Mouse (Mus musculus) fibroblast of lung, adult 2 months (primary cell): ENCODE measurements at regions not wholly inside any gene's neighbourhood (a gene's known extent, or its start where the extent isn't known, plus 50 kb on each side); places are given as distances from the start of the nearest gene placed in this dataset.

Source experiments
- DNase-seq: peaks from one replicate; pipeline ENCODE4 v3.0.0-alpha.2; 2011; ENCODE audit warnings: low read depth

GRCm38 (mm10) chr15:6030396-6030795, 269.2 kb upstream of the Dab2 start:
- DNase-seq = no peak

GRCm38 (mm10) chr15:6034156-6034555, 265.4 kb upstream of the Dab2 start:
- DNase-seq = no peak

GRCm38 (mm10) chr15:6044511-6045256, 254.9 kb upstream of the Dab2 start:
- DNase-seq = no peak

DNA sequence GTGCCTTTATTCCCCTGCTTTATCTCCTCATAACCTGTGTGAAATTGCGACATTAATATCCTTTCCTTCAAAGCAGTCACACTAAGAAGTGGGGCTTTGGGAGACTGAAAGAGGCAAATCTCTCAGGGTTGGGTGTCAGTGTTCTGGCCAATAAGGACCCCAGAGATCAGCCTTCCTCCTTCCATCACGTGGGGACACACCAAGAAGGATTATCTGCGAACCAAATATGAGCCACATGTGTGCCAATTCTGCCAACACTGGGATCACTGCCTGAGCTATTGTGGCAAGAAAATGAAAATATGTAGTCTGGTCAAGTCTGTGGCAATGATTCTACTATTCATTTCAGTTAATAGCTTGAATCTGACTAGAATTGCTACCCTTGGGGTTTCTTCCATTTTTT, 243.9 kb upstream of the Dab2 start:
- peak; percentile 46 for DNase-seq

DNA sequence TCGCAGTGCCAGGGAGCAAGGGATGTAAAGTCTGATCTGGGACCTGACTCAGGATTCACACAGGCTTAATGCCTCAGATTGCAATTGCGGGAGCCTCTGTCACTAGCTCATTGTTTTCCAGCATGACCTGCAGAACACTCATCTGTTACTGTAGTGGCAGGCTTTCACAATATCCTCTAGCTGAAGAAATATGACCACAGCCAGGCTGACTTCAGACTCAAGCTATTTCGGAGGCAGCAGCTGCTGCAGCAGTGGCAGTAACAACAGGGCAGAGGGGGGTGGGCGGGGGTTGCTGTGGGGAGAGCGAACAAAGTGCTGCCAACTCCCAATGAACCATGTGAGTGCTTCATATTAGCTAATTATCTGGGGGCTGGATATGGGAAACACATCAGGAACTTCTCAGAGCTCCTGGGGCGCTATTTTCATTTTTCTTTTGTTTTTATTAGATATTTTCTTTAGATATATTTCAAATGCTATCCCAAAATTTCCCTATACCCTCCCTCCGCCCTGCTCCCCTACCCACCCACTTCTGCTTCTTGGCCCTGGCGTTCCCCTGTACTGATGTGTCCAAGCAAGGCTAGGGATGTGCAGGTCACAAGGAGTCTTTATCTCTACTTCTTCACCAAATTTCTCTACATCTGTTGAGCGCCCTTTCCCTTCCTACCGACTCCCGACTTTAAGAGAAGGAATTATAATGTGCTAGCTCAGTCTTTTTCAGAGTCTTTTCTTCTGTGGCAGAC, 242.5 kb upstream of the Dab2 start:
- peak; percentile 77 for DNase-seq

DNA sequence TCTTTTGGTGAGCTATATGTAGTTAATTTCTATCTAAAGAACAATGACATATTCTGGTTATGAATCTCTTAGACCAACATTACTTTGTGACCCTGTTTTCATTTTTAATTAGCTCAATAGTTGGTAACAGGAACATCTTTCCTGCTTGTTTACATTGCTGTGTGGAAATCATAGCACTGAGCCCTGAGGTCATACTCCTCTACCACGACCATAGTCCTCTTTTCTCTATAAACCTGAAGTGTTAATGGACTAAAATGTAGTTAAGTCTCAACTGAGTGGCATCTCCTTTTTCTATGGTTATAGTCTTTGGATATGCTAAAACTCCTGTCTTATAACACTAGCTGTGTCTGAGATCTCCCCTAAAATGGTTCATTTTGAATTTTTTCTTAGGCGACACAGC, 240.2 kb upstream of the Dab2 start:
- DNase-seq = no peak

GRCm38 (mm10) chr15:6059790-6060189, 239.8 kb upstream of the Dab2 start:
- DNase-seq = peak; percentile 51

- DNase-seq = no peak
Measured at GRCm38 (mm10) chr15:6060649-6061048, 238.9 kb upstream of the Dab2 start.

DNA sequence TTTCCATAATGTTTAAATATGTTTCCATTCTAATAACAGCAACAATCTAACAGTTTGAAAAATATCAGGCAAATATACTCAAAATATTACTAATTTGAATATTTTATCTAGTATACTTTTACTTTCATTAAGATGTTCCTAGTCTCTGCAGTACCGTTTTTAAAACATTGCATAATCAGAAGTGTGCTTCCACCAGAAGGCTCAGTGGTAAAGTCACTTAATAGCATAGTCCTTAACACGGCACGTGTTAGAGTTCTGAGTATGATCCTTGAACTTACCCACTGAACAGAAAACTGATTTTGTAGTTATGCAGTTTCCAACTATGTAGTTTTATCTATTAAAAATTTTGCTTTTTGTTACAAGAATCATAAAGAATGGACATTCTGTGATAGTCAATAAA, 234.5 kb upstream of the Dab2 start:
- DNase-seq = no peak

- no peak for DNase-seq
Measured at GRCm38 (mm10) chr15:6067380-6067779, 232.2 kb upstream of the Dab2 start.

DNA sequence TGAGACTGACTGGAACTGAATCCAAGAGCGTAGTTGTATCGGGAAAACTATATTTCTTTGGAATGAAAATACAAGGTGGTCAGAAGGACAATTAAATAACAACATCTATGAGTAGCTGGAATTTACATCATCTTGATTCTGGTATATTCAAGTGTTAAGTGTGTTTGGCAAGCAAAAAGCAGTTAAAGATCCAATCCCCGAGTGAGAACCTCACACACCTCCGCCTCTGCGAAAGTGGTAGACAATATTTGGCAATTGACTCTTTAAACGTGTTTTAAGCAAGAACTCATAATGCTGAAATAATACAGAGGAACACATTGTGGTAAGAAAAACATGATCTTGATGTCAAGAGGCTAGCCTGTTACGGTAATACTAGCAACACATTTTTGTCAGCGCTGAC, 231.2 kb upstream of the Dab2 start:
- DNase-seq = peak; percentile 46

GRCm38 (mm10) chr15:6071873-6072272, 227.7 kb upstream of the Dab2 start:
- no peak for DNase-seq

GRCm38 (mm10) chr15:6072920-6073319, 226.7 kb upstream of the Dab2 start:
- DNase-seq = no peak

GRCm38 (mm10) chr15:6080714-6081635, 218.6 kb upstream of the Dab2 start:
- DNase-seq = peak; percentile 53

DNA sequence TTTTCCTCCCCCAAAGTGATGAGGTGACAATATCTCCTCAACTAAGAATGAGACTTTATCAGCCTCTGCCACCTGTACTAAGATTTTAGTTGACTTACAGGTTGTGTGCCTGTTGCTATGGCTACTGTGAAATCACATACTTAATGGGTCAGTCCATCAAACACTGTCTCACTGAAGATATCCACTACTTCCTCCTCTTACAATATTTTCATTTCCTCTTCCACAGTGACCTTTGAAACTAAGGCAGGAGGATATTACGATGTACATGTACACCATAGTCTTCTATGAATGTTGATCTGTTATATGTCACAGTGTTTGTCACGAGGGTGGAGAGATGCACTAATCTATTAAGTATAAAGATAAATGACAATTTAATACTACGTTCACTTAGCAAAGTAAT, 212.4 kb upstream of the Dab2 start:
- DNase-seq = no peak

GRCm38 (mm10) chr15:6088498-6088897, 211.1 kb upstream of the Dab2 start:
- no peak for DNase-seq

DNA sequence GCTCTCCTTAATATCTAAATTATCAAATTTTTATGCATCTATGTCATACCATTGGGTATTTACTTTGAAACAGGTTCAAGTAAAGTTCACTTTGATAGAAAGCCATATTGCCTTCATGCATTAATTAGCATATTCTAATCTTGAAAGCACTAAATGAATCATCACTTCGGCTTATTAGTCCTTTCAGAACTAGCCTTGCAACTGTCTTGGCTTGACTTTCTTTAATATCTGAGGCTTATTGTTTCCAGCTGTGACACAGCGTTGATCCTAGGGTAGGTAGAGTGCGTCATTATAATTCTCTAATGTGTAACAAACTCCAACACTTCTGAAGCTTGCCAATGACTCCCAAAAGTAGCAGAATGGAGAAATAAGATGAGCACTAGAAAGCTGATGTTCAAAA, 169.9 kb upstream of the Dab2 start:
- no peak for DNase-seq

DNA sequence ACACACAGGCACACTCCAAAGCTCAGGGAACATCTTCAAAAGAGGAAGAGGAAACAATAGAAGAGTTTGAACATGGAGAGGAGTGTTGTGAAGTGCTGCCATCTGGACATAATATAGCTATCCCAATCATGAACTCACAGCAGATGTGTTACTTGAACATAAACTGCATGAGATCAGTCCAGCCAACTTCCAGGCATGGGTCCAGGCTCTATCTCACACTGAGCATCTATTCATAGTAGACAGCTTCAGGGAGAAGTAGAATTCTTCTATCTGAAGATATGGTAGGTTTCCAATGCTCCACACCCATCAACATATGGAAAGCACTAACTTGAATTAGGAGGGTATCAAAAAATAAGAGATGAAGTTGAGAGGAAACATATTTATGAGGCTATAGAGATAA, 167.4 kb upstream of the Dab2 start:
- DNase-seq = no peak

- DNase-seq = no peak
Measured at GRCm38 (mm10) chr15:6145071-6145470, 154.5 kb upstream of the Dab2 start.

DNA sequence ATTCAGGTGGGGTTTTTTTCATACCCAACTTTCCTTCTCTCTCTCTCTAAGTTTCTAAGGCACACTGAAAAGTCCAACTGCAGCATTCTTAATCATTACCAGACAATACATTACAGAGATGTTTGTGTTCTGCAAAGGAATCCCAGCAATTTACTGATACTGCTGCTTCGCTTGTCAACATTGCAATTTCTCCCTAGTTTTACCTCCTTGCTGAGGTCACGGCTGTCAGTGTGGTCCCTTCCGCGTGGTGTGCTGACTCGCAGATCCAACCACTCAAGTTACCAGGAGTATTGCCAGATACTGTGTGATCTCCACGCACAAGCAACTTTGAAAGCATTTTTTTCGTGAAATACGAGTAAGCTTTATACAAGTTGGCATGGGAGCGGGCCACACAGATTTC, 144.9 kb upstream of the Dab2 start:
- DNase-seq = peak; percentile 64

- DNase-seq = peak; percentile 6
Measured at GRCm38 (mm10) chr15:6180261-6180660, 119.3 kb upstream of the Dab2 start.

DNA sequence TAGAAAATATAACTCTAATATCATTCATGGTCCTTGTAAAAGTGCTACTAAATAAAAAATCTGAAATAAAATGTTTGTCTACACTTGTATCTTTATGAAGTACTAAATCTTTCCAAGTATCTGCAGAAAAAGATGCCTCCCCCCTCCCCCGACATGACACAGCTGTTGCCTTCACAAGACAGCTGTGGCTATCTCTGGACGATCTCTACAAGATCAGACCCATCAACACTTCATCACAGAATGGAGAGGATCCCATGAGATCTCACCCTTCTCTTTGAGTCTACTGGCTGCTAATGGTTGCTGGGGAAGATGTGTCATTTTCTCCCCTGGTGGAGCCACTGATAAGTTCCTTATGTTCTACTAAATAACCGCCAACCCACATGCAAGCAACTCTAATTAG, 116.0 kb upstream of the Dab2 start:
- DNase-seq = no peak

- DNase-seq = peak; percentile 6
Measured at GRCm38 (mm10) chr15:6191845-6192244, 107.7 kb upstream of the Dab2 start.
